Mouse (Mus musculus): ENCODE results near the gene Rfx2. TPM values are rescaled to one million over a fixed set of nuclear protein-coding genes. Genes with fewer than 3 reads are reported as not detected.

Rfx2 gene
- total RNA-seq, 2 experiments from 2014 or later: 1.8 to 2.5 TPM

GRCm38 (mm10) chr17:56793614-56794319 is 37.0 kb downstream of the Rfx2 start:
- intact Hi-C loops (cut with DNase I): no loop called here
- no peak for DNase-seq

DNA sequence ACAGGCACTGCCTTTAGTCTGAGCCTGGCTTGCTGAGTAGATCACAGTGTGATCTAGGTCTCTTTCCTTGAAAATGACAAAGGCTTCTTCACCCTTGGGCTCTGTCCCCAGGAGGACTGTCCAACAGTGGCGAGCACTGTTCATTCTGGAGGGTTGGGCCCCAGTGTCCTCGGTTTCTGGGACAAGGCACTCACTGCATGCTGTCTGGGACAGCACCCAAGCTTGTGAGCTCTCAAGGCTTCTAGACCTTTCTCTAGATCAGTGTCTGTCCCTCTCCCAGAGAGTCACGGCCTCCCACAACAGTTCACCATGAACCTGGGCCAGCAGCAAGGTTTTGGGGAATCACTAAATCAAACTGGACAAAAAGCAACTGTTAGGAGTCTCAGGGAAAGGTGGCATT is 38.2 kb downstream of the Rfx2 start:
- intact Hi-C loops (cut with DNase I): no loop called here
- DNase-seq: no peak

GRCm38 (mm10) chr17:56789286-56789685 is 41.5 kb downstream of the Rfx2 start:
- DNase-seq: no peak
- intact Hi-C loops (cut with DNase I): no loop called here

GRCm38 (mm10) chr17:56788886-56789285 is 41.9 kb downstream of the Rfx2 start:
- no peak for DNase-seq

GRCm38 (mm10) chr17:56780291-56780978 is 50.4 kb downstream of the Rfx2 start:
- intact Hi-C loops (cut with DNase I): no loop called here
- DNase-seq: no peak

More at GRCm38 (mm10) chr17:56788886-56789285, 41.9 kb downstream of the Rfx2 start:
- intact Hi-C loops (cut with DNase I): no loop called here

DNA sequence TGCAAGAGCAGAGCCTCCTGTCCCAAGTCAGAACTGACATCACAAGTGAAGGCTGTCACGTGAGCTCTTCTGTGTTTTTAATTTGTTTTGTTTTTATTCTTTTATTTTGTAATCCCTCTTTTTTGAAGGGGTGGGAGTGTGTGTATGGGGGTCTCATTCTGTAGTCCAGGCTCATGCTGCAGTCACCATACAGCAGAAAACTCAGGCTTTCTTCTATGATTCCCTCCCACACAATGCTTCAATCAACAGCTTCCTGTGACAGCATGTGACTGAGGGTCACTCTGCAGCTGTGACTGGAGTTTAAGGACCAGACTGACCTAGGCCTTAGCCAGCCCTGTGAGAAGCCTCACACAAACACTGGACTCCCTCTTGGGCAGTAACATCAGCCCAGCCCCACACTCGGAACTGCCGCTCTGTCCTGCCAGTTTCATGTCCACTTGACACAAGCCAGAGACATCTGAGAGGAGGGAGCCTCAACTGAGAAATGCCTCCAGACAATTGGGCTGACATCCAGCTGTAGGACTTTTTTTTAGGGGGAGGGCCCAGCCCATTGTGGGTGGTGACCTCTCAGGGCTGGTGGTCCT is 51.9 kb downstream of the Rfx2 start:
- DNase-seq: no peak
- intact Hi-C loops (cut with DNase I): no loop called here

DNA sequence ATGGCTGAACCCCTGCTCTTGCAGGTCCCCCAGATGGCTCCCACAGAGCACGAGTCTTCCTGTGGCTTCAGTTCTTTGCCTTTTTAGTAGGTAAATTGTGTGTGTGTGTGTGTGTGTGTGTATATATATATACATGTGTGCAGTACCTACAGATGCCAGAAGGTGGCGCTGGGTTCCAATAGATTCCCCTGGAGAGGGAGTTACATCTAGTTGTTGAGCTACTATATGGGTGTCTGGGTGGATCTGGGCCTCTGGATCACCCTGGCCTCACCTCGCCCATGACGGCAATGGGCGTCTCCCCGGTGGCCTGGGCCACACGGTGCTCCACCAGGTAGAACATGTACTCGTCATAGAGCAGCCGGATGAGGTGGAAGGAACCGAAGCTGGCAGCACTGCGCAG is 53.2 kb downstream of the Rfx2 start:
- no peak for DNase-seq
- intact Hi-C loops (cut with DNase I): no loop called here

DNA sequence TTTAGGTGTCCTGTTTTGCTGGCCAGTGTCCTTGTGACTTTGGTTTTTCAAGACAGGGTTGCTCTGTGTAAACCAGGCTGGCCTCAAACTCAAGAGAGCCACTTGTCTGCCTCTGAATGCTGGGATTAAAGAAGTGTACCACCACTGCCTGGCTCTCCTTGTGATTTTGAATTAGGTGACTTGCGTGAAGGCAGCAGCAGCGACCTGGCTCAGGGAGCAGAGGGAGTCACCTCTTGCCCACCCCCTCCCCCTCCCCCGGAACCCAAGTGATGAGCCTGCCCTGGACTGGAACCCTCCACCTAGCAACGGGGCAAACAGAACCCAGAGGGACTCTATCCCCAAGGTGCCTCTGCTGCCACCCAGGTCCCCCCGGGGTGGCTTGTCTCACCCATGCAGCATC is 60.9 kb downstream of the Rfx2 start, which contains the start of gene Prr22:
Prr22 (plus strand) TSS at position 301 of the 400 bp plus-strand sequence.
- no peak for DNase-seq
- intact Hi-C loops (cut with DNase I): loop anchor here (10.0 kb wide), 1 partner anchor 505 kb away; the partner anchor contains the start of gene Vav1

DNA sequence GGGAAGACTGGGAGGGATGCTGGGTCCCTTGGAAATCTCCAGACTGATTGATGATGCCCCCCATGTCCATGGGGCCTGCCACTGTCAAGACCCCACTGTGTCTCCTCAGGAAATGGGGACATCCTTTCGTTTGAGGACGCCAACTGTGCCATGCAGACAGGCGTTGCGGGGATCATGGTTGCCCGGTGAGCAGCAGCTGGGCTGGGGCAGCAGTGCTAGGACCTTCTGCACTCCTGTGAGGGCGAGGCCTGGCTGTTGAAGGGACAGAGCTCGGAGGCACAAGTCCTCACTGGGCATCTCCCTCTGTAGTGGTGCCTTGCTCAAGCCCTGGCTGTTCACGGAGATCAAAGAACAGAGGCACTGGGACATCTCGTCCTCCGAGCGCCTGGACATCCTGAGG is 61.9 kb downstream of the Rfx2 start:
- intact Hi-C loops (cut with DNase I): loop anchor here (10.0 kb wide), 1 partner anchor 506 kb away; the partner anchor contains the start of gene Vav1
- DNase-seq: no peak

DNA sequence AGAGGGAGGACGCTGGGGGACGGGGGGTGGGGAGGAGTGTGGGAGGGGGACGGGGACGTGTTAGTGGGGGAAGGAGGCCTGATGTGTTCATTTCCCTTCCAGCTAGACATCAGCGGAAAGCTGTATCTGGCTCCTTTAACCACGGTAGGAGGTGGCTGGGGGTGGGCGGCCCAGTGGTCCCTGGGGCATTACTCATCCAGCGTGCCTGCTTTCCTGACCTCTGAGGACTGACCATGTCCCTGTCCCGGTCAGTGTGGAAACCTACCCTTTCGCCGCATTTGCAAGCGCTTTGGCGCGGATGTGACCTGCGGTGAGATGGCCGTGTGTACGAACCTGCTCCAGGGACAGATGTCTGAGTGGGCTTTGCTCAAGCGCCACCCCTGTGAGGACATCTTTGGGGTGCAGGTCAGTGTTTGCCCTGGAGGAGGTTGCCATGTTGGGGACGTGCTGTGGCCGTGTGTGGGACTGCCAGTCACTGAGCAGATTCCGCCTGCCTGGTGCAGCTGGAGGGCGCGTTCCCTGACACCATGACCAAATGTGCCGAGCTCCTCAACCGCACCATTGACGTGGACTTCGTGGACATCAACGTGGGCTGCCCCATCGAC is 63.2 kb downstream of the Rfx2 start:
- intact Hi-C loops (cut with DNase I): loop anchor here (10.0 kb wide), 1 partner anchor 507 kb away; the partner anchor contains the start of gene Vav1

DNA sequence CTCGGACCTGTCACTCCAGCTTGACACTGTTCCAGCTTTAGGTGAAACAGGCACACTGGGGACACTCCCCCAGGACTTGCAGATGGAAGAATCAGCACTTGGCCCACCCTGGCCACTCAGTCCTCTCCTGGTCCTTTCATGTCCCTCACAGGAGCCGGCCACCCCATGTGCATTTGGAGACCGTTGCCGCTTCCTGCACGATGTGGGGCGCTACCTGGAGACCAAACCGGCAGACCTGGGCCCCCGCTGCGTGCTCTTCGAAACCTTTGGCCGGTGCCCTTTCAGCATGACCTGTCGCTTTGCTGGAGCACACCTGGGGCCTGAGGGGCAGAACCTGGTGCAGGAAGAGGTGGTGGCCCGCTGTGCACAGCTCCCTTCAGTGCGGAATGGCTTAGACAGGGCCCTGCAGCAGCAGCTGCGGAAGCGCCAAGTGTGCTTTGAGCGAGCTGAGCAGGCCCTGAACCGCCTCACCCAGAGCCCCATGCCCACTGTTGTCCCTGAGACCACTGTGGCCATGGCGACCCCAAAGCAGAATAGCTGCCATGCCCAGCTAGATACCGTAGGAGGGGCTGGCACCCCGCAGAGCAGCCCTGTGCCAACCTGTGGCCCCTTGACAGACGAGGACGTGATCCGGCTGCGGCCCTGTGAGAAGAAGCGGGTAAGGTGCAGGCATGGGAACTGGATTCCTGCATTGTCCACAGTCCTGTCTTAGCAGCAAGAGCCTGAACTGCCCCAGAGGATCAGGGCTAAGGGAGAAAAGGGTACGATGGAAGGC is 64.0 kb downstream of the Rfx2 start:
- no peak for DNase-seq
- intact Hi-C loops (cut with DNase I): loop anchor here (10.0 kb wide), 1 partner anchor 508 kb away; the partner anchor contains the start of gene Vav1

More for the DNA sequence above, 63.2 kb downstream of the Rfx2 start:
- DNase-seq: no peak

GRCm38 (mm10) chr17:56765431-56765830 is 65.4 kb downstream of the Rfx2 start:
- intact Hi-C loops (cut with DNase I): loop anchor here (10.0 kb wide), 1 partner anchor 509 kb away; the partner anchor contains the start of gene Vav1
- no peak for DNase-seq

DNA sequence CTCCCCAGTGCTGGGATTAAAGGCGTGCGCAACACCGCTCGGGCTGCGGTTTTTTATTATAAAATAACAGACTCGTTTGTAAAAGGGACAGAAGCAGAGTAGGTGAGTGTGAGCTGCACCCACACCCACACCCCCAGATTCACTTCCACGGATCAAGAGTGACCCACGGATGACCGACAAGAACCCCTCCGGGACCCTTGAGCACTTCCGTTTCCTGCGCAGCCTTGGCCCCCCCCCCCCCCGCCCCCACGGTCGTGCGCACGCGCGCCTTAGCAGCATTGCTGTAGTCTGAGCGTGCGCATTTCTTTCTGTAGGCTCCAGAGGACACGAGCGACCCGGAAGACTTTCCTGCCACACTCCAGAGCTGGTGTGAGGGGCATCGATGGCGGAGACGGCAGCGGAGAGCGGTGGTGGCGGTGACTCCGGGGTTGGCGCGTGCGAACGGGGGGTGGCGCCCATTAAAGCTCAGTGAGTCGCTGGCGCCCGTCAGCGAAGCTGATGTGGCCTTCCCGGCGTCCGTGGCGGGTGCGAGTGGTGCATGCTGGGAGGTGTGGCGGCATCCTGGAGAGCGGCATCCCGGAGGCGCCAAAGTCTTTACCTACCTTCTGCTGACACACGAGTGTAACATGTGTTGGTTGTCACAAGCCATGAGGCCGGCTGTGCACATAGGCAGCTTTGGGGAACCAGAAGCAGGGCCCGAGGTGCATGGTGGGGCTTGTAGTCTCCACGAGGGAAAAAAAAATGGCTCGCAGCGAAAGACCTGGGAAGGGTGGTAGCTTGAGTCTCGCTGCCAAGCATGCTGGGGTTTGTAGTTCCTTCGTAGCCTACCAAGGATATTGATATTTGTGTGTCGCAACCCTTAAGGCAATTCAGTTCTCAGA is 66.1 kb downstream of the Rfx2 start, which contains the start of gene Dus3l:
Dus3l (plus strand) TSS at position 284 of the 881 bp plus-strand sequence.
- intact Hi-C loops (cut with DNase I): loop anchor here (10.0 kb wide), 1 partner anchor 510 kb away; the partner anchor contains the start of gene Vav1
- DNase-seq: peak; percentile 77 to 97

DNA sequence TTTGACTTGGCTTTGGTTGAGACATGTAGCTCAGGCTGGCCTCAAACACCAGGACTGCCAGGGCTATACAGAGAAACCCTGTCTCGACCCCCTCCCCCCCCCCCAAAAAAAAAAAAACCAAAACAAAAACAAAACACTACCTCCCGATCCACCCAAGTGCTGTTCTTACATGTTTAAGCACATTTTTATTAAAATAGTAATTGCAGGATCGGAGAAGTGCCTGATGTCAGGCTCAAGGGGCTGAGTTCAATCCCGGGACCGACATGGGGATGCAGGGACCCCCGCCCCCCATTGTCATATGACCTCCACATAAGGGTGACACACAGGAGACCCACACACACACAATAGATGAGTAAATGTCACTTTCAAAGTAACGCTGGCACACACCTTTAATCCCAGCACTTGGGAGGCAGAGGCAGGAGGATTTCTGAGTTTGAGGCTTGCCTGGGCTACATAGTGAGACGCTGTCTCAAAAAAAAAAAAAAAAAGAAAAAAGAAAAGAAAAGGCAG is 67.0 kb downstream of the Rfx2 start:
- no peak for DNase-seq
- intact Hi-C loops (cut with DNase I): loop anchor here (10.0 kb wide), 1 partner anchor 511 kb away; the partner anchor contains the start of gene Vav1

- DNase-seq: no peak
- intact Hi-C loops (cut with DNase I): loop anchor here (10.0 kb wide), 1 partner anchor 512 kb away; the partner anchor contains the start of gene Vav1
These were observed 67.8 kb downstream of the Rfx2 start for GRCm38 (mm10) chr17:56762769-56763731.

DNA sequence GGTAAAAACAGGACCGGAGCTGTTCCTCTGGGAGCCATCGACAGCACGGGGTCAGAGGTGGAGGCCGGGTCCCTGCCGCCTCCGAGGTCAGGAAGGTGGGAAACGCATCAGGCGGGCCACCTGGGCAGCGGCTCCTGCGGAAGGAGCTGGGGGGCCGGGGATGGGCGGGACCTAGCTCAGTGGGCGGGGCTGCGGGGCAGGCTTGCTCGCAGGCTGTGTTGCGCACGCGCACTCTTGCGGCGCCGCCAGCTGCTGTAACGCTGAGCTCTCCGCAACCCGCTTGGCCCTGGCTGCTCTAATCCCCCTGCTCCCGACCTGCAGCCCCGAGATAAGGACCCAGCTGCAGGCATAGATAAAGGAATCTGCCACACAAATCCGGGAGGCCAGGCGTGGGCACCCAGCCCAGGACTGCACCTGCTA is 68.8 kb downstream of the Rfx2 start:
- DNase-seq: peak; percentile 76 to 79
- intact Hi-C loops (cut with DNase I): loop anchor here (10.0 kb wide), 1 partner anchor 513 kb away; the partner anchor contains the start of gene Vav1

- DNase-seq: no peak
- intact Hi-C loops (cut with DNase I): loop anchor here (10.0 kb wide), 1 partner anchor 514 kb away; the partner anchor contains the start of gene Vav1
These were observed 69.7 kb downstream of the Rfx2 start for GRCm38 (mm10) chr17:56761077-56761476.

Measured in gastrocnemius, postnatal 36 days (tissue).